In the genomic region with DNA sequence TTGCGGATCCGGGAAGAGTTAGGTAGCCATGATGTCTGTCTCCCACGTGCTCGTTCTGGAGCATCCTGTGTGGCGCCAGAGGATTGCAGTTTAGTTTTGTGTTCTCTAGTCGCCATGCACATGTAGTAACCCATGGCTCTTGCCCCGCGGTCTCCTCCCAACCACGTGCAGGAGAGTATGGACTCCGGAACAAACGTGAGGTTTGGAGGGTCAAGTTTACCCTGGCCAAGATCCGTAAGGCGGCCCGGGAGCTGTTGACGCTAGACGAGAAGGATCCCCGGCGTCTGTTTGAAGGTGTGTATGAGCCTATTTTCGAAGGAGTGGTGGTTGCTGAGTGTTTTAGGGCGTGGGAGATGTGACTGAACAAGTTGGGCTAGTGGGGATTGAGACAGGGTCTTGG, we compare ENCODE assay signal across 8 mouse cellular contexts. TPM values are rescaled to one million over a fixed set of nuclear protein-coding genes. Genes with fewer than 3 reads are reported as not detected.
DNase-seq lines count a peak whose midpoint lies in the region; ATAC-seq lines count a peak whose summit lies in the region.

No protein-coding gene starts in this region.

- H3K9ac ChIP-seq in heart, embryonic 13.5 days, result peak overlapping the region; percentile 96
- peak overlapping the region; percentile 86 for H3K9ac ChIP-seq in hindbrain, embryonic 11.5 days (ENCODE audit: low read depth, low read length)

- ATAC-seq in heart, embryonic 13.5 days (ENCODE audit: extremely low read depth, insufficient number of reproducible peaks, low FRiP score, low TSS enrichment), result peak; percentile 38; the same call in 1 of the 2 replicates
- ATAC-seq in hindbrain, embryonic 11.5 days (ENCODE audit: low FRiP score), result peak; percentile 31

- H3K36me3 ChIP-seq in heart, embryonic 13.5 days, result peaks cover 67% of the 10 kb centered on the region
- peaks cover 8% of the 10 kb centered on the region; the same call in 1 of the 2 replicates for H3K36me3 ChIP-seq in hindbrain, embryonic 11.5 days (ENCODE audit: control insufficient read depth, insufficient read depth, low read length)
- H3K36me3 ChIP-seq in megakaryocyte, embryonic 14.5 days (replicated peaks; ENCODE audit: low read length), result peaks cover 44% of the 10 kb centered on the region

- no peak for DNase-seq in heart, postnatal 25 days (ENCODE audit: low spot score)
- peak; percentile 71 for DNase-seq in NIH3T3 (ENCODE audit: low read depth)
- DNase-seq in hindbrain, embryonic 11.5 days (ENCODE audit: low spot score), result no peak
- no peak for DNase-seq in cerebellum, postnatal 36 days
- no peak for DNase-seq in kidney, postnatal 10 days
- no peak for DNase-seq in frontal cortex, postnatal 36 days (ENCODE audit: low spot score in 2 of 2)

- intact Hi-C loops in heart, postnatal 25 days (cut with DNase I), result loop anchor here (10.0 kb wide), 3 partner anchors 450 to 950 kb away; a partner anchor contains a TSS

- no peaks in the 10 kb centered on the region for H3K9me3 ChIP-seq in heart, embryonic 13.5 days
- H3K9me3 ChIP-seq in hindbrain, embryonic 11.5 days (ENCODE audit: control insufficient read depth, low read length), result no peaks in the 10 kb centered on the region
- no peaks in the 10 kb centered on the region for H3K9me3 ChIP-seq in megakaryocyte, embryonic 14.5 days

- H3K4me1 ChIP-seq in heart, embryonic 13.5 days, result peaks cover 21% of the 10 kb centered on the region
- peaks cover 2% of the 10 kb centered on the region; the same call in 1 of the 2 replicates for H3K4me1 ChIP-seq in hindbrain, embryonic 11.5 days (replicated peaks; ENCODE audit: control insufficient read depth, insufficient read depth, low read length)
- H3K4me1 ChIP-seq in megakaryocyte, embryonic 14.5 days, result peaks cover 27% of the 10 kb centered on the region

- H3K27ac ChIP-seq in heart, embryonic 13.5 days (replicated peaks), result peak overlapping the region; percentile 94
- H3K27ac ChIP-seq in hindbrain, embryonic 11.5 days (ENCODE audit: low read depth, low read length), result peak overlapping the region; percentile 88

- no peaks in the 10 kb centered on the region for H3K27me3 ChIP-seq in heart, embryonic 13.5 days (replicated peaks)
- no peaks in the 10 kb centered on the region for H3K27me3 ChIP-seq in hindbrain, embryonic 11.5 days (ENCODE audit: control insufficient read depth, insufficient read depth, low read length)
- H3K27me3 ChIP-seq in megakaryocyte, embryonic 14.5 days (replicated peaks), result no peaks in the 10 kb centered on the region

- peak overlapping the region; percentile 78 for H3K4me2 ChIP-seq in heart, embryonic 13.5 days
- peak overlapping the region; percentile 82 for H3K4me2 ChIP-seq in hindbrain, embryonic 11.5 days (replicated peaks; ENCODE audit: low read depth, low read length)

- H3K4me3 ChIP-seq in heart, embryonic 13.5 days, result peak overlapping the region; percentile 90
- peak overlapping the region; percentile 84 for H3K4me3 ChIP-seq in hindbrain, embryonic 11.5 days (ENCODE audit: low read depth, low read length)
- H3K4me3 ChIP-seq in megakaryocyte, embryonic 14.5 days (replicated peaks), result peak overlapping the region; percentile 95

- 1% methylated on average over 20 of the region's 20 CpGs for WGBS in heart, embryonic 13.5 days
- WGBS in hindbrain, embryonic 11.5 days, result under 1% methylated on average over 20 of the region's 20 CpGs

RNA-seq across cellular contexts. Expression of a gene that starts 0.7 kb away (rescaled TPM):
- polyA plus RNA-seq in heart, embryonic 13.5 days (2015; fragmentation: Nextera tagmentation; extraction: Ambion mirVana), result 844 and 931 TPM in 2 replicates
- 100 to 1,000 TPM; 589 to 617 TPM for total RNA-seq in heart, postnatal 25 days (2021)
- polyA plus RNA-seq in hindbrain, embryonic 11.5 days (2014; fragmentation: Nextera tagmentation; extraction: Ambion mirVana), result 1,221 and 1,232 TPM in 2 replicates
- 123 and 1,094 TPM in 2 replicates for polyA plus RNA-seq in megakaryocyte, embryonic 14.5 days (2012; ENCODE audit: insufficient read depth, low replicate concordance)

RNA-seq across cellular contexts. Expression of a gene that starts 11.2 kb away (rescaled TPM):
- 35.5 and 40.7 TPM in 2 replicates for polyA plus RNA-seq in heart, embryonic 13.5 days (2015; fragmentation: Nextera tagmentation; extraction: Ambion mirVana)
- 10 to 100 TPM; 17.1 to 17.9 TPM for total RNA-seq in heart, postnatal 25 days (2021)
- 22.2 and 25.1 TPM in 2 replicates for polyA plus RNA-seq in hindbrain, embryonic 11.5 days (2014; fragmentation: Nextera tagmentation; extraction: Ambion mirVana)
- 210 and 251 TPM in 2 replicates for polyA plus RNA-seq in megakaryocyte, embryonic 14.5 days (2012; ENCODE audit: insufficient read depth, low replicate concordance)

RNA-seq across cellular contexts. Expression of a gene that starts 11.8 kb away (rescaled TPM):
- polyA plus RNA-seq in heart, embryonic 13.5 days (2015; fragmentation: Nextera tagmentation; extraction: Ambion mirVana), result 194 and 226 TPM in 2 replicates
- 10 to 100 TPM; 68.3 to 73.4 TPM for total RNA-seq in heart, postnatal 25 days (2021)
- polyA plus RNA-seq in hindbrain, embryonic 11.5 days (2014; fragmentation: Nextera tagmentation; extraction: Ambion mirVana), result 204 and 207 TPM in 2 replicates
- 60.0 and 93.4 TPM in 2 replicates for polyA plus RNA-seq in megakaryocyte, embryonic 14.5 days (2012; ENCODE audit: insufficient read depth, low replicate concordance)

RNA-seq across cellular contexts. Expression of a gene that starts 15.7 kb away (rescaled TPM):
- 0.27 and 0.32 TPM in 2 replicates for polyA plus RNA-seq in heart, embryonic 13.5 days (2015; fragmentation: Nextera tagmentation; extraction: Ambion mirVana)
- total RNA-seq in heart, postnatal 25 days (2021), result 1 to 10 TPM; 1.3 to 2.1 TPM
- 0.08 TPM in 1 of 2 replicates, not detected in the other for polyA plus RNA-seq in hindbrain, embryonic 11.5 days (2014; fragmentation: Nextera tagmentation; extraction: Ambion mirVana)
- 14.2 TPM in 1 of 2 replicates, not detected in the other for polyA plus RNA-seq in megakaryocyte, embryonic 14.5 days (2012; ENCODE audit: insufficient read depth, low replicate concordance)

RNA-seq across cellular contexts. Expression of a gene that starts 27.1 kb away (rescaled TPM):
- 4.0 and 4.6 TPM in 2 replicates for polyA plus RNA-seq in heart, embryonic 13.5 days (2015; fragmentation: Nextera tagmentation; extraction: Ambion mirVana)
- total RNA-seq in heart, postnatal 25 days (2021), result under 1 TPM; 0.45 to 0.83 TPM
- 3.0 and 4.4 TPM in 2 replicates for polyA plus RNA-seq in hindbrain, embryonic 11.5 days (2014; fragmentation: Nextera tagmentation; extraction: Ambion mirVana)
- 3.3 and 9.3 TPM in 2 replicates for polyA plus RNA-seq in megakaryocyte, embryonic 14.5 days (2012; ENCODE audit: insufficient read depth, low replicate concordance)
